Mouse (Mus musculus): Measurements from ENCODE around the gene Miox. TPM values are rescaled to one million over a fixed set of nuclear protein-coding genes. Genes with fewer than 3 reads are reported as not detected.

Gene Miox
- not detected in 2 replicates for polyA plus RNA-seq (2012; ENCODE audit: insufficient read depth, insufficient read length, missing spikeins)

DNA sequence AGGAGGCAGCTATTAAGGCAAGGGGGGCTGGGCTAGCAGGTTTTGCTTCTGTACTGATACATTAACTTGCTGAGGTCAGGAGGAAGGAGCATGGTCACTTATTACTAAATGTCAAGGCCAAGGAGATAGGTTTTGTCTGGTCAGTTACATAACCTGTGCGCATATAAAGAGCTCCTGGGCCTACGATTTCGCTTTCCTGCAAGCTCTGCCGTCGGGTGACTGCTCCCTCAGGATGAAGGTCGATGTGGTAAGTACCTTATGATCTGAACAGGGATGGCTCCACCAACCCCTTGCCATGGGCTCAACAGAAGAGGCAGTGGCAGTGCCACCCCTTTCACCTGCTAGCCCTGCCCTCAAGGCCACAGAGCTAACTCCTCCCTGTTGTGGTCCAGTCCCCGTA lies at the start of gene Miox:
Gene Miox, plus strand, starts transcription at position 128 of the 400 bp plus-strand sequence.
- TF ChIP-seq CTCF (IDR thresholded peaks at IDR 0.05; ENCODE audit: low read depth, low read length), result no peak
- TF ChIP-seq POLR2A (IDR thresholded peaks at IDR 0.05; ENCODE audit: borderline replicate concordance, low read depth, low read length), result no peak
- no peak within 1 kb of the TSS for H3K27ac ChIP-seq (ENCODE audit: insufficient read depth, low read depth, low read length)
- no peak within 1 kb of the TSS for H3K4me3 ChIP-seq (ENCODE audit: insufficient read depth, low read length)
- no peaks in the 10 kb centered on the region for H3K4me1 ChIP-seq (ENCODE audit: control insufficient read depth, insufficient read depth, low read length)

DNA sequence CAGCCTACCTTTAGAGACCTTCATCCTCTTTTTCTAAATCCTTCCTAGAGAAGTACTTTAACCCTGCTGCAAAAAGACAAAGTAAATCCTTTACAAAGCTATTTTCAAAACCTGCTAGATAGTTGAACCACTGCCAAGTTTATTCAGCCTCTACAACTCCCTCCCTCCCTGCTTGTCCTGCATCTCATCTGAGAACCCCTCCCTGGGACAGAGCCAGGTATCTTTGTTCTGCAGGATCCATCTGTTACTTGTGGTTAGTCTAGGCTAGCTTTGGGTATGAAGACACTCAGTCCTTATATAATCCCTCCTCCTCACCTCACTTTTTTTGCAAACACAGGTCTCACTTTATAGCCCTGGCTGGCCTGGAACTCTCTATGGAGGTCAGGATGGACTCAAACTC lies 49.2 kb upstream of the Miox start:
- H3K27ac ChIP-seq (ENCODE audit: insufficient read depth, low read depth, low read length), result no peak overlapping the region
- peaks cover 4% of the 10 kb centered on the region for H3K4me1 ChIP-seq (ENCODE audit: control insufficient read depth, insufficient read depth, low read length)
- TF ChIP-seq CTCF (IDR thresholded peaks at IDR 0.05; ENCODE audit: low read depth, low read length) (no peak), POLR2A (IDR thresholded peaks at IDR 0.05; ENCODE audit: borderline replicate concordance, low read depth, low read length) (no peak)

DNA sequence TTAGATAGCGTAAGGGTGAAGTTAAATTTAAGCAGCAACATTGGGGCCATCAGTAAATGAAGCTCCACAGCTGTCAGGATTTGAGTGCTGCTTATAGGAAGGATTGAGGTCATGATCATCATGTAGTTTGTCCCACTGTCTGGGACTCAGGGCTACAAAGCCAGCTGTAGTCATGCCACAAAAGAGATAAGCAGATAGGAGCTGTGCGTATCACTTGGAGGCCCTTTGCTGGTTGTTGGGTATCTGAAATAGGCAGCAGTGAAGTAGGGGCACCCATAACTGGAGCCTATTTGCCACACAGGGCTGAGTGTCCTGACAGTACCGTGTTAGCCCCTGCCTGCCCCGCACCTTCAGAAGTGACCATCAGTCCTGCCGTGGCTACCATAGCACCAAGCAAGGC lies 48.7 kb upstream of the Miox start:
- Histone ChIP-seq H3K4me3 (ENCODE audit: insufficient read depth, low read length) (no peak overlapping the region), H3K27ac (ENCODE audit: insufficient read depth, low read depth, low read length) (no peak overlapping the region), H3K4me1 (ENCODE audit: control insufficient read depth, insufficient read depth, low read length) (peaks cover 4% of the 10 kb centered on the region)
- TF ChIP-seq POLR2A (IDR thresholded peaks at IDR 0.05; ENCODE audit: borderline replicate concordance, low read depth, low read length) (no peak), CTCF (IDR thresholded peaks at IDR 0.05; ENCODE audit: low read depth, low read length) (no peak)

More for the DNA sequence above, 49.2 kb upstream of the Miox start:
- H3K4me3 ChIP-seq (ENCODE audit: insufficient read depth, low read length), result no peak overlapping the region

DNA sequence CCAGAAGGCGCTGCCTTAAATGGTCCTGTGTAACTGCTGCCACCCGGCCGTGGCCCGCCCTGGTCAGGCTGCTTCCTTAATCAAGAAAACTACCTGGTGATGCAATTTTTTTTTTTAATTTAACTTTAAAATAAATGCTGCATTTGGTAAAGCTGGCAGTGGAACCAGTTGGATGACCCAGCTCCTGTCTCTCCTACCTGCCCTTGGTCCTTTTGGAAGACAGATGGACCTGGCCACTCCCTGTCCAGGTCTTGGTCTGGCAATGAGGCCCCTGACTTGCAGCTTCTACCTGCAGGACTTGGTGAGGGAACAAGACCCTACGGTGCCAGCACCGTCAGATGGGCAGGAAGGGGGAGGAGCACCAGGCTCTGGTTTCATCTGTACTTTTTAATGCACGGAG lies 48.1 kb upstream of the Miox start:
- no peak overlapping the region for H3K27ac ChIP-seq (ENCODE audit: insufficient read depth, low read depth, low read length)
- peaks cover 4% of the 10 kb centered on the region for H3K4me1 ChIP-seq (ENCODE audit: control insufficient read depth, insufficient read depth, low read length)
- no peak overlapping the region for H3K4me3 ChIP-seq (ENCODE audit: insufficient read depth, low read length)
- no peak for TF ChIP-seq POLR2A (IDR thresholded peaks at IDR 0.05; ENCODE audit: borderline replicate concordance, low read depth, low read length)
- no peak for TF ChIP-seq CTCF (IDR thresholded peaks at IDR 0.05; ENCODE audit: low read depth, low read length)

DNA sequence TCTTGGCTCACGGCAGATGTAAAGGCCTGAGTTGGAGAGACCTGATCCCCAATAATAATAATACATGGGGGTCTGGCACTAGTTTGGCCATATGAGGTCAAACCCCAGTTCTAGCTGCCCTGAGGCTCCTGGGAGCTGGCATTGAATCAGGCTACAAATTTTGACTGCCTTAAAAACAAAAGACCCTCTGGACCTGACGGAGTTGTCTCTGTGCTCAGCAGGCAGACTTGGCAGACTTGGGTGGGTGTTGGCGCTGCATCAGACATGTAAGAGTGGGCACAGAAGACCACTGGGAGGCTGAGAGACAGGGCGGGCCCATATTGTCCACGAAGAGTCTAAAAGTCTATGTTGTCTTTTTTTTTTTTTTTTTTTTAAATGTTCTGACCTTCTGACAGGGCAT lies 47.6 kb upstream of the Miox start:
- no peak overlapping the region for H3K27ac ChIP-seq (ENCODE audit: insufficient read depth, low read depth, low read length)
- H3K4me1 ChIP-seq (ENCODE audit: control insufficient read depth, insufficient read depth, low read length), result peaks cover 4% of the 10 kb centered on the region
- H3K4me3 ChIP-seq (ENCODE audit: insufficient read depth, low read length), result no peak overlapping the region
- TF ChIP-seq POLR2A (IDR thresholded peaks at IDR 0.05; ENCODE audit: borderline replicate concordance, low read depth, low read length), result no peak
- TF ChIP-seq CTCF (IDR thresholded peaks at IDR 0.05; ENCODE audit: low read depth, low read length), result no peak

DNA sequence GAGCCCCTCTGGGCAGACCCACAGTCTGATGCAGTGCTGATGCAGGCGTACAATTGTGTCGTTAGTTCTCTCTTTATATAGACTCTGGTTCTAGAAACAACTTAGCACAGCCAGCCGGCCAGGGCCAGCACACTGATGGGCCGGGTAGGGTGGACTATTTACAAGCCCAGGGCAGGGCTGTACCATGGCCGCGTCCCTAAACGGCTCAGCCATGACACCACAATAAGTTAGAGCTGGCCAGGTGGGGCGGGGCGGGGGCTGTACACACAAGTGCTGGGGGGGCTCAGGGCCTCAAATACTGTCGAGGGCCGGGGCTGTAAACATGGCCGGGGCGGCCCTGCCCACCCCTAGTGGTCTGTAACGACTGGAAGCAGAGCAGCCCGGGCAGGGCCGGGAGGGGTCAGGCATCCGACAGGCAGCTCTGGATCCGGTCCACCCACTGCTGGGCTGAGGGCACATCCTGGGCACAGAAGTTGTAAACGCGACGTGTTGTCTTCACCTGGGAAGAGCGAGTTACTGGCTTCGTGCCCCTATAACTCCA lies 45.9 kb upstream of the Miox start:
- TF ChIP-seq POLR2A (IDR thresholded peaks at IDR 0.05; ENCODE audit: borderline replicate concordance, low read depth, low read length), result no peak
- TF ChIP-seq CTCF (IDR thresholded peaks at IDR 0.05; ENCODE audit: low read depth, low read length), result no peak
- Histone ChIP-seq H3K4me1 (ENCODE audit: control insufficient read depth, insufficient read depth, low read length) (peaks cover 4% of the 10 kb centered on the region), H3K4me3 (ENCODE audit: insufficient read depth, low read length) (no peak overlapping the region), H3K27ac (ENCODE audit: insufficient read depth, low read depth, low read length) (no peak overlapping the region)

DNA sequence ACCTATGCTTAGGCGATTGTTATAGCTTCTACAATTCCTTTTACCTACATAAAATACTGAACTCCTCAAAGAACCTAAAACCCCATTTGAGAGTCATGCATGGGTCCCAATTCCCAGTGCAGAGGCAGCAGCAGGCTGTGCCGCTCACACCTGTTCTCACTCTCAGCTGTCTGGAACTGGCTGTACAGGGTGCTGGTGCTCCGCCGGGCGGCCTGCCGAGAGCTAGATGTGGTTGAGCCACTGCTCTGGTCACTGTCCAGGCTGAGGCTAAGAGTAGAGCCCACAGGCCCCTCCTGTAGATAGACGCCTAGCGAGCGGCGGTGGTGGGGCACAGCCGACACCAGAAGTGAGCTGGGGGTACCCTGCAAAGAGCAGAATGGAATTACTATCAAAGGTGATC lies 44.7 kb upstream of the Miox start:
- Histone ChIP-seq H3K4me1 (ENCODE audit: control insufficient read depth, insufficient read depth, low read length) (peaks cover 4% of the 10 kb centered on the region), H3K4me3 (ENCODE audit: insufficient read depth, low read length) (no peak overlapping the region), H3K27ac (ENCODE audit: insufficient read depth, low read depth, low read length) (no peak overlapping the region)
- no peak for TF ChIP-seq POLR2A (IDR thresholded peaks at IDR 0.05; ENCODE audit: borderline replicate concordance, low read depth, low read length)
- TF ChIP-seq CTCF (IDR thresholded peaks at IDR 0.05; ENCODE audit: low read depth, low read length), result no peak

DNA sequence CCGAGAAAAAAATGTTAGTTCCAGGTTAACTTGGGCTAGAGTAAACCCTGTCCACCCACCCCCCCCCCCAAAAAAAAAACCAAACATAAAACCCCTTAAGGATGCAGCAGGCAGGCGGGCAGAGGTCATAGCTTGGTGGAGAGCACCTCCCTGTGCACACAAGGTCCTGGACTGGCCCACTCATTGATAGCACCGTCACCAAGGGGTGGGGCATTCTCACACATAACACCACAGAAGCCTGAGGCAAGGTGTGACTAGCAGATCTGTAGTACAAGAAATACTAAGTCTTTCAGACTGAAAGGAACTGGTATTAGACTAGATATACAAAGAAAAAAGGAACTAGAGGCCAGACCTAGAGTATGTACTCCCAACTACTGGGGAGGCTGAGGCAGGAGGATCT lies 42.7 kb upstream of the Miox start:
- H3K4me1 ChIP-seq (ENCODE audit: control insufficient read depth, insufficient read depth, low read length), result peaks cover 4% of the 10 kb centered on the region
- no peak overlapping the region for H3K4me3 ChIP-seq (ENCODE audit: insufficient read depth, low read length)
- TF ChIP-seq CTCF (IDR thresholded peaks at IDR 0.05; ENCODE audit: low read depth, low read length), result no peak
- TF ChIP-seq POLR2A (IDR thresholded peaks at IDR 0.05; ENCODE audit: borderline replicate concordance, low read depth, low read length), result no peak
- H3K27ac ChIP-seq (ENCODE audit: insufficient read depth, low read depth, low read length), result no peak overlapping the region

DNA sequence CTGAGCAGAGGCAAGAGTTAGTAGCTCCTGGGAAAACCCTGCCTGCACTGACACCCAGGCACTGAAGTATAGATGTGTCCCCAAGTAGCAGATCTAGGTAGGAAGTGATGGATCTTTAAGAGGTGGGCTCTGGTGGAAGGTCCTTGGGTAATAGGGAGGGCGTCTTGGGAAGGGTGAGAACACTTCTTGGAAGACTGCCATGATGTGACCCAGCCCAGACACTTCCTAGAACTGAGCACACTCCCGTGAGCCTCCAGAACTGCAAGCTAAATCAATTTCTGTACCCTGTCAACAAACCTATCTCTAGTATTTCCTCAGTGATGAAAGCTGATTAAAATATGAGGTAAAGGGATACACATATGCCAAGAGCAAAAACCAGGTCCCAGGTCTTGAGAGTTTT lies 41.4 kb upstream of the Miox start:
- TF ChIP-seq POLR2A (IDR thresholded peaks at IDR 0.05; ENCODE audit: borderline replicate concordance, low read depth, low read length), result no peak
- no peak for TF ChIP-seq CTCF (IDR thresholded peaks at IDR 0.05; ENCODE audit: low read depth, low read length)
- Histone ChIP-seq H3K4me1 (ENCODE audit: control insufficient read depth, insufficient read depth, low read length) (peaks cover 4% of the 10 kb centered on the region), H3K27ac (ENCODE audit: insufficient read depth, low read depth, low read length) (no peak overlapping the region), H3K4me3 (ENCODE audit: insufficient read depth, low read length) (no peak overlapping the region)

DNA sequence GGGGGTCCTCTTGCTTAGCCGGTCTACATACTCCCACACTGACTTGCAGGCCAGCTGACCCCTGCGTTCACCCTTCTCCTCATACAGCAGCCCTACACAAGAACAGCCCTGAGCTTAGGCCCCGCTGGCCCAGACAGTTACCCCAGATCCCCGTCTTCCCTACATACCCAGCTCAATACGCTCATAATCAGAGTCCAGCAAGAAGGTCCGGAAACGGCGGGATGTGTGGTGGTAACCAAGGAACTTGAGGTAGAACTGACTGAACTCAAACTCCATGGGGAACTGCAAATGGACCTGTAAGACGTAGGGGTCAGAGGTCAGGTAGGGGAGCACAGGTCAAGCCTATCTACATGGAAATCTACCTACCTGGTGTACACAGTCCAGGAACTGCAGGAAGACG lies 40.4 kb upstream of the Miox start:
- Histone ChIP-seq H3K4me1 (ENCODE audit: control insufficient read depth, insufficient read depth, low read length) (peaks cover 4% of the 10 kb centered on the region), H3K4me3 (ENCODE audit: insufficient read depth, low read length) (no peak overlapping the region), H3K27ac (ENCODE audit: insufficient read depth, low read depth, low read length) (no peak overlapping the region)
- TF ChIP-seq CTCF (IDR thresholded peaks at IDR 0.05; ENCODE audit: low read depth, low read length), result no peak
- TF ChIP-seq POLR2A (IDR thresholded peaks at IDR 0.05; ENCODE audit: borderline replicate concordance, low read depth, low read length), result no peak

Measured in bone marrow macrophage, adult 2 months (primary cell).